Mouse (Mus musculus) urinary bladder, postnatal 4 days (tissue): ENCODE data around the gene Gsn.

ENCODE experiments used
- DNase-seq, 2 experiments: peaks; one replicate each; pipeline ENCODE4 v3.0.0; 2021 to 2022; ENCODE audit warnings: low spot score in 2 of 2

Gsn gene

GRCm38 (mm10) chr2:35325930-35326329 is 69.8 kb downstream of the Gsn start:
- DNase-seq: no peak

GRCm38 (mm10) chr2:35326931-35327330 is 70.8 kb downstream of the Gsn start:
- DNase-seq: no peak

GRCm38 (mm10) chr2:35327583-35327982 is 71.4 kb downstream of the Gsn start:
- no peak for DNase-seq

GRCm38 (mm10) chr2:35328064-35328792 is 72.0 kb downstream of the Gsn start:
- no peak for DNase-seq

- DNase-seq: no peak
Measured at GRCm38 (mm10) chr2:35329061-35329460, 72.9 kb downstream of the Gsn start.

- DNase-seq: no peak
Measured at GRCm38 (mm10) chr2:35331205-35331604, 75.0 kb downstream of the Gsn start.

GRCm38 (mm10) chr2:35333670-35334069 is 77.5 kb downstream of the Gsn start:
- no peak for DNase-seq

- no peak for DNase-seq
Measured at GRCm38 (mm10) chr2:35335620-35336019, 79.4 kb downstream of the Gsn start.

GRCm38 (mm10) chr2:35336388-35337280 is 80.5 kb downstream of the Gsn start, which contains the start of gene Stom:
Gene Stom (minus strand): TSS chr2:35336976.
- peak; percentile 100 for DNase-seq

GRCm38 (mm10) chr2:35337419-35337818 is 81.2 kb downstream of the Gsn start:
- no peak for DNase-seq

- no peak for DNase-seq
Measured at GRCm38 (mm10) chr2:35338036-35338435, 81.9 kb downstream of the Gsn start.

- DNase-seq: no peak
Measured at GRCm38 (mm10) chr2:35338707-35339106, 82.5 kb downstream of the Gsn start.

GRCm38 (mm10) chr2:35342605-35343004 is 86.4 kb downstream of the Gsn start:
- DNase-seq: no peak

- DNase-seq: no peak
Measured at GRCm38 (mm10) chr2:35345984-35346383, 89.8 kb downstream of the Gsn start.

GRCm38 (mm10) chr2:35349184-35349583 is 93.0 kb downstream of the Gsn start:
- DNase-seq: no peak
